Mouse (Mus musculus): ENCODE measurements around the gene Panx1. TPM values are rescaled to one million over a fixed set of nuclear protein-coding genes. Genes with fewer than 3 reads are reported as not detected.

The Panx1 gene
- polyA plus RNA-seq, 1 experiment from 2014 or later: 21.7 TPM

DNA sequence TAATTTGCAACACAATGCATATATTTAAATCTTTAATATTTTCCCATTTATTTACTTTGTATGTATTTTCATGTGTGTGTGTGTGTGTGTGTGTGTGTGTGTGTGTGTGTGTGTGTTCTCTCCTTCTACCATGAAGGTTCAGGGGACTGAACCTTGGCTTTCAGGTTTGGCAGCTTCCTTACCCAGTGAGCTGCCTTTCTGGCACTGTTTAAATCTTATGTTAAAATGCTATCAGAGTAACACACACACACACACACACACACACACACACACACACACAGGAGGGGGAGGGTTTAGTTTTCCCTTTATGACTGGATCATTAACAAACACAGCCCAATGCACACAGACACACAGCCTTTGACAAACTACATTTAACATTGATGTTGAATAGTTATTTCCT is 8.0 kb downstream of the Panx1 start:
- Histone ChIP-seq H3K4me2 (no peak overlapping the region), H3K4me1 (peaks cover 28% of the 10 kb centered on the region), H3K9ac (no peak overlapping the region), H3K36me3 (no peaks in the 10 kb centered on the region), H3K27ac (replicated peaks) (no peak overlapping the region), H3K4me3 (no peak overlapping the region), H3K27me3 (replicated peaks) (no peaks in the 10 kb centered on the region), H3K9me3 (no peaks in the 10 kb centered on the region)
- no peak for ATAC-seq (ENCODE audit: extremely low read depth, insufficient number of reproducible peaks, low FRiP score, low TSS enrichment)

DNA sequence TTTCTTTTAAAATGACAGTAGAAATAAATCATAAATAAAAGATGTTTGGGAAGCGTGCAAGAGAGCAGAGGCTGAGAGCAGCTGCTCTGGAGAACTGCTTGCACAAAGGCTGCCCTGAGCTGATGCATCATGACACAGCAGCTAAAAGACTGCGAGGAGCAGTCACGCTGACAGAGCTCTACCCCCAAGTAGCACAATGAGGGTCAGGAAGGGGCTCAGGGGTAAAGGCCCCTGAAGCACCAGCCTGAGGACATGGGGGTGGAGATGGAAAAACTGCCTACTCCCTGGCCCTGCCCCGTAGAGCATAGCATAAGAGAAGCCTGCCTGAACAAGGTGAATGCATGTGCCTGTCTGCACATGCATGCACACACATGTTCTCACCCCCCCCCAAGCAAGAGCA is 8.5 kb downstream of the Panx1 start:
- ATAC-seq (ENCODE audit: extremely low read depth, insufficient number of reproducible peaks, low FRiP score, low TSS enrichment): no peak
- Histone ChIP-seq H3K36me3 (no peaks in the 10 kb centered on the region), H3K27ac (replicated peaks) (no peak overlapping the region), H3K4me3 (no peak overlapping the region), H3K4me2 (no peak overlapping the region), H3K27me3 (replicated peaks) (no peaks in the 10 kb centered on the region), H3K9me3 (no peaks in the 10 kb centered on the region), H3K9ac (peak overlapping the region; percentile 24; the same call in 1 of the 2 replicates), H3K4me1 (peaks cover 28% of the 10 kb centered on the region)
- 68% methylated on average over 4 of the region's 4 CpGs for WGBS

DNA sequence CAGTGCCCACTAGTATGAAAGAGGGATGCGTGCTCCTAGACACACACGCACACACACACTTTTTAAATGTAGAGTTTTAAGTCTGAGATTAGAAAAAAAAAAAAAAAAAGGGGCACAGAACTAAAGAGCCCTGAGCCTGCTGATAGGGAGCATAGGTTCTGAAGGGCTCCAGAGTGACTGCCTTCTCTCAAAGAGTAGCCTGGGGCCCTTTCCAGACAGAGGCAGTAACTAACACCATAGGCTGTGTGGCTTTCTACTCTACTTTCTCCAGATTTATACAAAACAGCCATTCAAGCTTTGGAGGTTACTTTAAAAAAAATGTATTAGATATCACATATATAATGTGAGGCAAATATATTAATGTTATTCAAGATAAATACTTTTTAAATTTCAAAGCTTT is 8.9 kb downstream of the Panx1 start:
- WGBS: 88% methylated on average over 2 of the region's 2 CpGs
- Histone ChIP-seq H3K4me1 (peaks cover 28% of the 10 kb centered on the region), H3K4me2 (no peak overlapping the region), H3K36me3 (0 out of 2 replicates have a peak, but pooled peaks cover 2% of the 10 kb centered on the region), H3K4me3 (no peak overlapping the region), H3K9me3 (no peaks in the 10 kb centered on the region), H3K27ac (replicated peaks) (no peak overlapping the region), H3K9ac (no peak overlapping the region), H3K27me3 (replicated peaks) (no peaks in the 10 kb centered on the region)
- no peak for ATAC-seq (ENCODE audit: extremely low read depth, insufficient number of reproducible peaks, low FRiP score, low TSS enrichment)

DNA sequence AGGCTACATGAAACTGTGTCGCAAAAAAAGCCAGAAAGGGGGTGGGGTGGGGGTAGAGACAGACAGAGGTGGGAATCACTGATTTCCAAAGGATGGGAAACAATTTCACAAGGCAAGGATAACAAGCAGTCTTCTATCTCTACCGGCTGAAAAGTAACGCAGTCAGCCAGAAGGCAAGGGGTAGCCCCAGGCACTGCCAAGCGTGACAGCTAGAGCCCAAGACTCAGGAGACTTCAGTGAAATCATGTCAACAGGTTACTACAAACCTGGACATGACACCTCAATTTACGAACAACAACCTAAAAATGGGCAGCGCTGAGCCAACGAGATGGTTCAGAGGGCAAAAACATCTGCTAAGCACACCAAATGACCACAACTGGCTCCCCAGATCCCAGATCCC is 9.3 kb downstream of the Panx1 start:
- H3K36me3 ChIP-seq: 0 out of 2 replicates have a peak, but pooled peaks cover 4% of the 10 kb centered on the region
- WGBS: 86% methylated on average over 7 of the region's 7 CpGs

DNA sequence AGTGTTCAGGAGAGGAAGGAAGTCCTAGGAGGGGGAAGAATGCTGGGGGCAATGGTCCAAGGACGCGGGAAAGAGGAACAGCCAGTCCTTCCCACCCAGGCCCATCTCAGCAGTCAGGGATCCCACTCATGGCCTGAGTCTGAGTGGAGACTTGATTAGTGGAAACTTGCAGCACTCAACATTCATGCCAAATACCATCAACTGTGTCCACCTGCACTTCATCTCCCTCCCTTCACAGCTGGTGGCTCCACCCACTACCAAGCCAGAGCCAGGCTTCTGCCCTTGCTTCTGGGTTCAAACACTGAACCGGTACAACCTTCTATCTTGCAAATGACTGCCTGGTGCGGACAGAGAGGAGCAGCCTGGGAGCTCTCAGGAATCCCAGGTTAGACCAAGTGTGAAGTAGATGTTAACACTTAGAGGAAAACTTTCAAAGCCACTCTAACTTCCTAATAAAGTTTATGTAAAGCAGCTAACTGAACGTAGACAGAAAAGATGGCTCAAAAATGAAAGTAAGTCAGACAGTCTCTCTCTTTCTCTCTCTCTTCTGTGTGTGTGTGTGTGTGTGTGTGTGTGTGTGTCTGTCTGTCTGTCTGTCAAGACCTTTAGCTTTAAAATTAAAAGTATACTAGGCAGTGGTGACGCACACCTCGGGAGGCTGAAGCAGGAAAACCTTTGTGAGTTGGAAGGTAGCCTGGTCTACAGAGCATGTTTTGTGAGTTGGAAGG is 10.6 kb downstream of the Panx1 start:
- WGBS: 70% methylated on average over 7 of the region's 7 CpGs
- Histone ChIP-seq H3K4me1 (peaks cover 27% of the 10 kb centered on the region), H3K4me2 (no peak overlapping the region), H3K27me3 (replicated peaks) (no peaks in the 10 kb centered on the region), H3K27ac (replicated peaks) (no peak overlapping the region), H3K4me3 (no peak overlapping the region), H3K9me3 (no peaks in the 10 kb centered on the region), H3K9ac (no peak overlapping the region), H3K36me3 (0 out of 2 replicates have a peak, but pooled peaks cover 4% of the 10 kb centered on the region)
- ATAC-seq (ENCODE audit: extremely low read depth, insufficient number of reproducible peaks, low FRiP score, low TSS enrichment): no peak

More for the DNA sequence above, 9.3 kb downstream of the Panx1 start:
- Histone ChIP-seq H3K4me1 (peaks cover 29% of the 10 kb centered on the region), H3K4me2 (no peak overlapping the region), H3K27ac (replicated peaks) (no peak overlapping the region), H3K9me3 (no peaks in the 10 kb centered on the region), H3K4me3 (no peak overlapping the region), H3K9ac (no peak overlapping the region), H3K27me3 (replicated peaks) (no peaks in the 10 kb centered on the region)
- ATAC-seq (ENCODE audit: extremely low read depth, insufficient number of reproducible peaks, low FRiP score, low TSS enrichment): no peak

DNA sequence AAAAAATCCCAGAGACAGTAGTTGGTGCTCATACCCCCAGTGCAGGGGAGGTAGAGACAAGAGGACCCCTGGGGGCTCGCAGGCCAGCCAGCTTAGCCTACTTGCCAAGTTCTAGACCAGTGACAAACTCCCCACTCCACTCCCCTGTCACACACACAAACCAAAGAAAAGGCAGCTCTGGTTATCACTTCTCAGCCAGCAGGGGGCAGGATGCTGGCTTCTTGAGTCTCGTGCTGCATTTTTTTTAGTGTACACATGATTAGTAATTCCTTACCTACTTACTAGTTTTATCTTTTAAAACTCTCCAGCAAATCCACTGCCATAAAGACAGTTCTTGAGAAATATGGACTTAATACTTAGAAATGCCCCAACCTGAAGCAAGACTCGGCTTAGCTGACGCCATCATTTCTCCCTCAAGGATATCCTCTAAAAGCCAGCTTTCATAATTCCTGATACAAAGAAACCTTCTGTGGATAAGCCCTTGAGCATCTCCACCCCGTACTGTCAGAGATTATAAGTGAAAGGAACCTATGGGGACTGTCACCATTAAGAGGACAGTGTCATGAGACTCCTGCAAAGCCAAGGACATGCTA is 11.6 kb downstream of the Panx1 start:
- no peak overlapping the region for H3K9ac ChIP-seq
- no peak for ATAC-seq (ENCODE audit: extremely low read depth, insufficient number of reproducible peaks, low FRiP score, low TSS enrichment)
- peaks cover 31% of the 10 kb centered on the region for H3K4me1 ChIP-seq
- H3K9me3 ChIP-seq: no peaks in the 10 kb centered on the region
- no peaks in the 10 kb centered on the region for H3K27me3 ChIP-seq (replicated peaks)
- no peak overlapping the region for H3K4me2 ChIP-seq
- WGBS: 62% methylated on average over 5 of the region's 5 CpGs
- H3K4me3 ChIP-seq: no peak overlapping the region
- 0 out of 2 replicates have a peak, but pooled peaks cover 4% of the 10 kb centered on the region for H3K36me3 ChIP-seq
- no peak overlapping the region for H3K27ac ChIP-seq (replicated peaks)

DNA sequence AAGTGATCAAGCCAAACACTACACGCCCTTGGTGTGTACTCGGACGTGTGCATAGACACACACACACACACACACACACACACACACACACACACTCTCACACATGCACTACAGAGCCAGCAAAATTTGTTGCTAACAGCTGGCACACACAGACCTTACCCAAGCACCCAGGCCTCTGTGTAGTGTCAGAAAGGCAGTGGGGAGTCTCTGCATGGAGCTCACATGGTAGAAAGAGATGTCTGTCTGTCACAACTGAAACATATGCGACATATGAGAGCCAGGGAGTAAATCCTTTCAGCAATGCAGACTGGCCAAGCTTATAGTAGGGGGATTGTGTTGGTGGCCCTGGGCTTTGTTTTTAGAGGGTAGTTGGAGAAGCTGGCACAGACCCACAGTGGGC is 12.5 kb downstream of the Panx1 start:
- H3K36me3 ChIP-seq: 0 out of 2 replicates have a peak, but pooled peaks cover 4% of the 10 kb centered on the region
- ATAC-seq (ENCODE audit: extremely low read depth, insufficient number of reproducible peaks, low FRiP score, low TSS enrichment): no peak
- no peak overlapping the region for H3K27ac ChIP-seq (replicated peaks)
- H3K4me2 ChIP-seq: no peak overlapping the region
- 76% methylated on average over 4 of the region's 4 CpGs for WGBS
- peaks cover 31% of the 10 kb centered on the region for H3K4me1 ChIP-seq
- H3K9me3 ChIP-seq: no peaks in the 10 kb centered on the region
- no peak overlapping the region for H3K4me3 ChIP-seq
- no peak overlapping the region for H3K9ac ChIP-seq
- no peaks in the 10 kb centered on the region for H3K27me3 ChIP-seq (replicated peaks)

DNA sequence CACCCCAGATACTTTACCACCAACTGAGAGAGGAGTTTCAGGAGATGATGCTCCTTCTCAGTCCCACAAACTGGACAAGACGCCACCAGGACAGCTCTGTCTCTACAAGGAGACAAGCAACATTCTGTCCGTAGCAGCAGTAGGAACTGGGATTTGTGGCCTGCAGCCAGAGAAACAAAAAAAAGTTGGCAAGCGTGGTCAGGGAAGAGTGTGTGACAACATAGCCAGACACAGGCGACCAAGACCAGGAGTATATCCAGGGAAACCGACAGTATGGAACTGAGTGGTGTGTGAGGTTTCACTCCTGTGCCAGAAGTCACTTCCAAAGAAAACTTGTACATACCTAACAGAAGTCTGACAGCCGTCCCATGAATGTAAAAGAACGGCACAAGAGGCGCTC is 14.5 kb downstream of the Panx1 start:
- no peak for ATAC-seq (ENCODE audit: extremely low read depth, insufficient number of reproducible peaks, low FRiP score, low TSS enrichment)
- Histone ChIP-seq H3K4me3 (no peak overlapping the region), H3K4me1 (peaks cover 25% of the 10 kb centered on the region), H3K4me2 (no peak overlapping the region; the same call in 1 of the 2 replicates), H3K27me3 (replicated peaks) (no peaks in the 10 kb centered on the region), H3K9me3 (no peaks in the 10 kb centered on the region), H3K36me3 (peaks cover 15% of the 10 kb centered on the region; the same call in 1 of the 2 replicates), H3K27ac (replicated peaks) (0 out of 2 replicates have a peak overlapping the region, but pooled peaks have one; percentile 21), H3K9ac (0 out of 2 replicates have a peak overlapping the region, but pooled peaks have one; percentile 12)
- WGBS: 48% methylated on average over 8 of the region's 8 CpGs

DNA sequence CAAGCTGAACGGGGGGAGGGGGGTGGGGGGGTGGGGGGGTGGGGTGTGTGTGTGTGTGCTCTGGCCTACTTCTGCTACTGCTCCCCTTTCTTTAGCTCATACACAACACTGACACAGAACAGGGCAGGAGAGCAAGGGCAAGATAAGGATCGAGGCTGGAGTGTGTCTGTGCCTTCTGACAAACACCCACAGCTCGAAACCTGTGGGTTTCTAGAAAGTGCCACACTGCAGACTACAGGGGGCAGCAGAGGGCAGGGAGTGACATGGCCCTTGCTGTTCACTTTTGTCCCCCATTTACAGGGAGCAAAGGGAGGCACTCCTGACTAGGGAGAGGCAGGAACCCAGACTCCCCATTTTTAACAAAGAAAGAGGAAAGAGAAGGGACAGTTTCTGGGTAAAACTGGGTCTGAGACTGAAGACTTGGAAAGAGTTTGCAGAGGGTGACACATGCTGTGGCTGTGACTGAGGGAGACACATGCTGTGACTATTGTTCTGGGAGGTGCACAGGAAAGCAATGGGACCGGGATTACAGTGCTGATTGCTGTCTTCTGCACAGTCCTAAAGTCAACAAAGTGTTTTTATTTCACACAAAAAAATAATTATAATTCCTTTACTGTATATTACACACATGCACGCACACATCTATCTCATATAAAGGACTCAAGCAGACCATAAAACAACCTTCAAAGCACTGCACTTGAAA is 16.1 kb downstream of the Panx1 start:
- no peaks in the 10 kb centered on the region for H3K27me3 ChIP-seq (replicated peaks)
- peaks cover 19% of the 10 kb centered on the region for H3K4me1 ChIP-seq
- ATAC-seq (ENCODE audit: extremely low read depth, insufficient number of reproducible peaks, low FRiP score, low TSS enrichment): no peak
- H3K9ac ChIP-seq: no peak overlapping the region
- H3K9me3 ChIP-seq: no peaks in the 10 kb centered on the region
- no peak overlapping the region for H3K27ac ChIP-seq (replicated peaks)
- WGBS: 50% methylated on average over 5 of the region's 5 CpGs
- H3K4me2 ChIP-seq: no peak overlapping the region
- peaks cover 15% of the 10 kb centered on the region; the same call in 1 of the 2 replicates for H3K36me3 ChIP-seq
- no peak overlapping the region for H3K4me3 ChIP-seq

DNA sequence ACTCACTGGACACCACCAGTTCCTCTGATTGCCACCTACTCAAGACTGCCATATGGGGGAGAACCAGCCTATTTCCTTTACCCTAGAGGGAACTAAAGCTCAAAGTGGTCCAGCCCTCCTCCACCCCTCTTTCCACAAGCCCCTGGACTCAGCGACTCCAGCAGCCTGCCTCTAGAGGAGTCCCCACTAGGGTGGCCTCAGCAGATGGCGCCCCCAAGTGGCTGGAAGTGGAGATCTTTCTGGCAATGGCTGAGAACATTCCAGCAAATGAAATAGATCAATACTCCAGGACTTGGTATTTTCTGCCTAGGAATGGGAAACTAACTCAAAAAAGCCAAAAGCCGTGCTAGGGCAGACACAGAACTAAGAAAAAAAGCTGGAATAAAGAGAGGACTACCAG is 17.6 kb downstream of the Panx1 start:
- Histone ChIP-seq H3K9me3 (no peaks in the 10 kb centered on the region), H3K4me1 (peaks cover 13% of the 10 kb centered on the region), H3K4me2 (no peak overlapping the region), H3K9ac (no peak overlapping the region), H3K4me3 (no peak overlapping the region), H3K27ac (replicated peaks) (no peak overlapping the region), H3K27me3 (replicated peaks) (no peaks in the 10 kb centered on the region), H3K36me3 (peaks cover 15% of the 10 kb centered on the region; the same call in 1 of the 2 replicates)
- no peak for ATAC-seq (ENCODE audit: extremely low read depth, insufficient number of reproducible peaks, low FRiP score, low TSS enrichment)
- 61% methylated on average over 3 of the region's 3 CpGs for WGBS

DNA sequence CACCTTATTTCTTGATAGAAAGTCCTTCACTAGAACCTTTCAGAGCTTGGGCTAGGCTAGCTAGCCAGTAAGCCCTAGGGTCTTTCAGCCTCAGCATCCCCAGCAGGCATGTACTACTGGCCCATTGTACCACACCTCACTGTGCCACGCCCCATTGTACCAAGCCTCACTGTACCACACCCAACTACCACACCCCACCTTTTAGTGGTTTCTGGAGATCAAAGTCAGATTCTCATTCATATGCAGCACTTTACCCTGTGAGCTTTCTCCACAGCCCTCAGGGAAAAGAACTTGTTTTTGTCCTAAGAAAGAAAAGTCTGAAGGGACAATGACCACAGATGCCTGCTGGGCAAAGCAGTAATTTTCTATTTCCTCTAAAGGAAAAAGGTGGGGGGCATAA is 22.2 kb downstream of the Panx1 start:
- ATAC-seq (ENCODE audit: extremely low read depth, insufficient number of reproducible peaks, low FRiP score, low TSS enrichment): no peak
- no peak overlapping the region for H3K27ac ChIP-seq (replicated peaks)
- H3K36me3 ChIP-seq: peaks cover 19% of the 10 kb centered on the region
- no peak overlapping the region for H3K4me2 ChIP-seq
- no peaks in the 10 kb centered on the region for H3K9me3 ChIP-seq
- H3K27me3 ChIP-seq (replicated peaks): no peaks in the 10 kb centered on the region; the same call in 1 of the 2 replicates
- whole genome bisulfite sequencing: 82% methylated on average over 1 of the region's 1 CpGs
- H3K9ac ChIP-seq: no peak overlapping the region
- no peaks in the 10 kb centered on the region for H3K4me1 ChIP-seq
- no peak overlapping the region for H3K4me3 ChIP-seq

Data from heart, embryonic 13.5 days (tissue).